Mouse (Mus musculus) liver, postnatal 0 days (tissue): Measurements from ENCODE around the gene Psg16. TPM values are rescaled to one million over a fixed set of nuclear protein-coding genes. Genes with fewer than 3 reads are reported as not detected.

Experiments
- ATAC-seq: fragments of 200-750 bp; cut with Nextera tagmentation; 2 replicates; pipeline ENCODE4 v1.8.0; 2017; ENCODE audit warnings: mild to moderate bottlenecking, moderate library complexity
- DNase-seq: peaks from one replicate; pipeline ENCODE4 v3.0.0-alpha.2; 2016
- H3K27ac ChIP-seq: fragments of 300-500 bp; sonication (generic); 2 replicates; pipeline ENCODE4 v1.5.1; 2014; ENCODE audit warnings: antibody characterized with exemption, moderate library complexity, mild to moderate bottlenecking, low read depth
- H3K27me3 ChIP-seq: fragments of 300-500 bp; sonication (generic); 2 replicates; pipeline ENCODE4 v1.6.1; 2014; ENCODE audit warnings: low read length, control low read depth, mixed read lengths; ENCODE audit not compliant: insufficient read depth
- H3K36me3 ChIP-seq: fragments of 300-500 bp; sonication (generic); replicated peaks from 2 replicates; pipeline ENCODE4 v1.6.1; 2014; ENCODE audit warnings: mild to moderate bottlenecking, control low read depth, low read length, moderate library complexity, mixed read lengths; ENCODE audit not compliant: insufficient read depth
- H3K4me1 ChIP-seq: fragments of 300-500 bp; sonication (generic); 2 replicates; pipeline ENCODE4 v1.6.1; 2014; ENCODE audit warnings: antibody characterized with exemption, mild to moderate bottlenecking, control low read depth; ENCODE audit not compliant: insufficient read depth
- H3K4me2 ChIP-seq: fragments of 300-500 bp; sonication (generic); 2 replicates; pipeline ENCODE4 v1.6.1; 2014; ENCODE audit warnings: low read depth, mild to moderate bottlenecking, low read length, moderate library complexity, mixed read lengths
- H3K4me3 ChIP-seq: fragments of 300-500 bp; sonication (generic); 2 replicates; pipeline ENCODE4 v1.5.1; 2014; ENCODE audit warnings: low read depth, low read length
- H3K9ac ChIP-seq: fragments of 300-500 bp; sonication (generic); replicated peaks from 2 replicates; pipeline ENCODE4 v1.6.1; 2014; ENCODE audit warnings: mild to moderate bottlenecking, moderate library complexity
- H3K9me3 ChIP-seq: fragments of 300-500 bp; sonication (generic); 2 replicates; pipeline ENCODE4 v1.6.1; 2016; ENCODE audit warnings: mild to moderate bottlenecking, control low read depth, low read length, mixed read lengths
- CTCF ChIP-seq: sonication (generic); IDR thresholded peaks from 2 replicates; pipeline ENCODE4 v1.5.1; 2016; ENCODE audit warnings: antibody characterized with exemption, low read depth
- EP300 ChIP-seq: IDR thresholded peaks from 2 replicates; pipeline ENCODE4 v1.6.1; 2016; ENCODE audit warnings: antibody characterized with exemption, low read depth, mild to moderate bottlenecking
- WGBS: fragments of 180-500 bp; shearing (Covaris S2); extraction: QIAGEN DNeasy Blood & Tissue Kit; methylation state at CpG from one replicate; pipeline ENCODE4 v1.1.7; 2014; ENCODE audit not compliant: insufficient replicate concordance; 5-methylcytosine and 5-hydroxymethylcytosine counted together
- polyA plus RNA-seq: library from polyadenylated mRNA; unstranded; fragments of >200 nt; fragmentation: Nextera tagmentation; extraction: Ambion mirVana; gene quantifications from 2 replicates; pipeline ENCODE4 v1.2.1, GENCODE M21; 2015

Psg16 gene
- polyA plus RNA-seq, 1 experiment from 2014 or later, result 0.54 TPM

GRCm38 (mm10) chr7:17026710-17027587 lies 46.9 kb upstream of the Psg16 start:
- peak overlapping the region; percentile 92 for H3K4me3 ChIP-seq
- DNase-seq (peak; percentile 80), ATAC-seq (peak; percentile 71)
- no peaks in the 10 kb centered on the region for H3K27me3 ChIP-seq
- H3K36me3 ChIP-seq, result peaks cover 13% of the 10 kb centered on the region
- H3K27ac ChIP-seq, result peak overlapping the region; percentile 88
- 2% methylated on average over 24 of the region's 24 CpGs for WGBS
- peak overlapping the region; percentile 84 for H3K4me2 ChIP-seq
- H3K4me1 ChIP-seq, result peaks cover 51% of the 10 kb centered on the region
- H3K9me3 ChIP-seq, result no peaks in the 10 kb centered on the region
- H3K9ac ChIP-seq, result peak overlapping the region; percentile 85
- TF ChIP-seq CTCF (peak; percentile 83), EP300 (no peak)

- peaks cover 51% of the 10 kb centered on the region for H3K4me1 ChIP-seq
- H3K9ac ChIP-seq, result peak within 1 kb of the TSS; percentile 85
- no peaks in the 10 kb centered on the region for H3K27me3 ChIP-seq
- under 1% methylated on average over 54 of the region's 58 CpGs for WGBS
- no peaks in the 10 kb centered on the region for H3K9me3 ChIP-seq
- H3K4me3 ChIP-seq, result peak within 1 kb of the TSS; percentile 92
- peak within 1 kb of the TSS; percentile 84 for H3K4me2 ChIP-seq
- H3K27ac ChIP-seq, result peak within 1 kb of the TSS; percentile 88
- ATAC-seq, result peak; percentile 82
- TF ChIP-seq CTCF (no peak), EP300 (no peak)
- peaks cover 12% of the 10 kb centered on the region; the same call in 1 of the 2 replicates for H3K36me3 ChIP-seq
- peak; percentile 93 for DNase-seq
These were observed 46.1 kb upstream of the Psg16 start, which contains the start of gene Ppp5c for GRCm38 (mm10) chr7:17027588-17028343. Gene Ppp5c, minus strand, starts transcription at chr7:17027924.

GRCm38 (mm10) chr7:17028923-17029322 lies 44.9 kb upstream of the Psg16 start:
- Histone ChIP-seq H3K4me2 (no peak overlapping the region), H3K9ac (no peak overlapping the region), H3K9me3 (no peaks in the 10 kb centered on the region), H3K27me3 (no peaks in the 10 kb centered on the region), H3K4me1 (peaks cover 39% of the 10 kb centered on the region), H3K27ac (peak overlapping the region; percentile 88), H3K4me3 (no peak overlapping the region), H3K36me3 (peaks cover 23% of the 10 kb centered on the region)
- DNase-seq (no peak), ATAC-seq (no peak)
- WGBS, result 71% methylated on average over 7 of the region's 7 CpGs
- TF ChIP-seq CTCF (no peak), EP300 (no peak)

GRCm38 (mm10) chr7:17030239-17030638 lies 43.6 kb upstream of the Psg16 start:
- H3K27ac ChIP-seq, result peak overlapping the region; percentile 36; the same call in 1 of the 2 replicates
- H3K9me3 ChIP-seq, result no peaks in the 10 kb centered on the region
- TF ChIP-seq CTCF (no peak), EP300 (no peak)
- H3K4me1 ChIP-seq, result peaks cover 26% of the 10 kb centered on the region
- no peak overlapping the region for H3K4me2 ChIP-seq
- ATAC-seq, result no peak
- 73% methylated on average over 7 of the region's 7 CpGs for WGBS
- no peak overlapping the region for H3K4me3 ChIP-seq
- DNase-seq, result no peak
- H3K9ac ChIP-seq, result no peak overlapping the region
- no peaks in the 10 kb centered on the region for H3K27me3 ChIP-seq
- peaks cover 33% of the 10 kb centered on the region for H3K36me3 ChIP-seq

- no peak overlapping the region for H3K4me3 ChIP-seq
- H3K4me1 ChIP-seq, result no peaks in the 10 kb centered on the region
- no peak overlapping the region for H3K27ac ChIP-seq
- H3K27me3 ChIP-seq, result no peaks in the 10 kb centered on the region
- ATAC-seq, result no peak
- DNase-seq, result no peak
- H3K9me3 ChIP-seq, result no peaks in the 10 kb centered on the region
- H3K36me3 ChIP-seq, result peaks cover 84% of the 10 kb centered on the region
- no peak for TF ChIP-seq CTCF
- TF ChIP-seq EP300, result no peak
- H3K4me2 ChIP-seq, result no peak overlapping the region
- H3K9ac ChIP-seq, result no peak overlapping the region
- 83% methylated on average over 9 of the region's 9 CpGs for WGBS
These were observed 35.7 kb upstream of the Psg16 start for GRCm38 (mm10) chr7:17038018-17038695.

GRCm38 (mm10) chr7:17039373-17039772 lies 34.5 kb upstream of the Psg16 start:
- ATAC-seq (no peak), DNase-seq (no peak)
- 86% methylated on average over 7 of the region's 7 CpGs for WGBS
- H3K36me3 ChIP-seq, result peaks cover 87% of the 10 kb centered on the region
- H3K9ac ChIP-seq, result no peak overlapping the region
- H3K4me2 ChIP-seq, result no peak overlapping the region
- TF ChIP-seq CTCF (no peak), EP300 (no peak)
- H3K9me3 ChIP-seq, result no peaks in the 10 kb centered on the region
- H3K4me3 ChIP-seq, result no peak overlapping the region
- H3K4me1 ChIP-seq, result no peaks in the 10 kb centered on the region
- H3K27me3 ChIP-seq, result no peaks in the 10 kb centered on the region
- H3K27ac ChIP-seq, result no peak overlapping the region
